20 mouse cellular contexts compared by ENCODE assay signal in genomic region chr17:61670651-61671050, GRCm38 (mm10).
DNase-seq lines count a peak whose midpoint lies in the region; ATAC-seq and TF ChIP-seq lines count a peak whose summit lies in the region.
"Had no signal": no experiment of that assay in that cellular context is flagged by ENCODE, and none has a peak within 500 bp of the region (broad histone marks: within the 10 kb centered on the region; RNA-seq: fewer than 3 reads in every experiment).

No protein-coding gene starts in this region.

- no peak for DNase-seq in G1E (ENCODE audit: low spot score)
- peak; percentile 15 for DNase-seq in MEL (ENCODE audit: low read depth, low spot score)
- DNase-seq in left cerebral cortex, adult 2 months (ENCODE audit: extremely low spot score in 1 of 2, low spot score in 2 of 2) = no peak
- no peak for DNase-seq in thymus, postnatal 14 days
- DNase-seq: adrenal gland, adult 2 months; adrenal gland, adult 8-10 months; adrenal gland, postnatal 10 days; adrenal gland, postnatal 14 days; adrenal gland, postnatal 25 days; adrenal gland, postnatal 36 days; B cell, adult 2 months; cerebellum, adult 11 months; cerebellum, adult 11-12 months; cerebellum, adult 18-20 months; cerebellum, adult 2 months; cerebellum, adult 8-10 months had no signal

- H3K27ac ChIP-seq in MEL (ENCODE audit: control insufficient read depth, low read depth, low read length) = no peak overlapping the region
- no peak overlapping the region for H3K27ac ChIP-seq in left cerebral cortex, adult 2 months

- H3K36me3 ChIP-seq in G1E (replicated peaks) (no peaks in the 10 kb centered on the region), MEL (ENCODE audit: control insufficient read depth in 1 of 2, insufficient read depth in 2 of 2, low read length in 2 of 2) (peaks cover 0 to 4% of the 10 kb centered on the region in 2 experiments; a peak in 2 of 4 replicates)

- TF ChIP-seq CTCF in G1E (IDR thresholded peaks at IDR 0.05; ENCODE audit: low read depth, low read length) (no peak), MEL (IDR thresholded peaks at IDR 0.05 in 2 of 3, conservative IDR thresholded peaks at IDR 0.05 in 1 of 3; ENCODE audit: control insufficient read depth in 1 of 3, insufficient read depth in 1 of 3, low read depth in 2 of 3, low read length in 3 of 3, poor library complexity in 1 of 3, severe bottlenecking in 1 of 3) (no peak)
- TF ChIP-seq CTCF in left cerebral cortex, adult 2 months (IDR thresholded peaks at IDR 0.05) = no peak

- H3K9ac ChIP-seq in MEL (ENCODE audit: control insufficient read depth, low read depth, low read length, poor library complexity, severe bottlenecking) = no peak overlapping the region

- TF ChIP-seq RAD21 in MEL (IDR thresholded peaks at IDR 0.05; ENCODE audit: low read depth, low read length) = no peak

- no peak overlapping the region for H3K4me3 ChIP-seq in G1E (ENCODE audit: low read depth, low read length)
- no peak overlapping the region for H3K4me3 ChIP-seq in MEL (ENCODE audit: control insufficient read depth in 1 of 2, insufficient read depth in 1 of 2, low read depth in 2 of 2, low read length in 2 of 2)
- no peak overlapping the region for H3K4me3 ChIP-seq in left cerebral cortex, adult 2 months

- H3K9me3 ChIP-seq in G1E (replicated peaks) (no peaks in the 10 kb centered on the region), MEL (replicated peaks; ENCODE audit: insufficient read depth, low read length) (no peaks in the 10 kb centered on the region)

- H3K4me1 ChIP-seq in G1E (ENCODE audit: insufficient read depth, low read depth, low read length) (no peaks in the 10 kb centered on the region), MEL (ENCODE audit: control insufficient read depth in 1 of 2, insufficient read depth in 2 of 2, low read length in 2 of 2) (peaks cover 0 to 3% of the 10 kb centered on the region in 2 experiments; a peak in 1 of 4 replicates)

- no peak for TF ChIP-seq POLR2A in MEL (IDR thresholded peaks at IDR 0.05; ENCODE audit: control insufficient read depth in 1 of 2, insufficient read depth in 1 of 2, low read depth in 1 of 2, low read length in 2 of 2, poor library complexity in 1 of 2)

- TF ChIP-seq EP300 in MEL (IDR thresholded peaks at IDR 0.05; ENCODE audit: low read depth in 1 of 2, low read length in 2 of 2) = peak; percentile 74 to 76; a peak in 3 of 4 replicates

- H3K27me3 ChIP-seq in G1E (ENCODE audit: insufficient read depth, low read length) (no peaks in the 10 kb centered on the region), MEL (ENCODE audit: control insufficient read depth in 1 of 2, insufficient read depth in 2 of 2, low read length in 2 of 2) (no peaks in the 10 kb centered on the region)
- H3K27me3 ChIP-seq: CH12.LX had no signal

- ATAC-seq in G1E (ENCODE audit: extremely low read depth, insufficient number of reproducible peaks, low FRiP score, poor library complexity, severe bottlenecking) = peak; percentile 41; the same call in 1 of the 2 replicates
- ATAC-seq: activated CD4-positive, CD25-positive, alpha-beta regulatory T cell, adult 4 months; CD4-positive, CD25-positive, alpha-beta regulatory T cell, adult 4 months; Patski had no signal

- intact Hi-C loops in left cerebral cortex, adult 2 months (cut with DNase I) = no loop called here

- no peaks in the 10 kb centered on the region for H3K79me2 ChIP-seq in MEL (ENCODE audit: control insufficient read depth, insufficient read depth, low read length, poor library complexity)

TF ChIP-seq in MEL, 35 proteins besides CTCF, POLR2A, EP300 and RAD21:
- TF ChIP-seq ETS1 (IDR thresholded peaks at IDR 0.05; ENCODE audit: low read depth, low read length) (peak; percentile 61), NRF1 (IDR thresholded peaks at IDR 0.05; ENCODE audit: insufficient read depth, low read depth, low read length, poor library complexity, severe bottlenecking) (no peak), SIN3A (IDR thresholded peaks at IDR 0.05; ENCODE audit: low read length) (no peak), RCOR1 (IDR thresholded peaks at IDR 0.05; ENCODE audit: low read depth, low read length) (peak; percentile 66), TCF12 (IDR thresholded peaks at IDR 0.05; ENCODE audit: low read depth, low read length) (peak; percentile 88), POLR2AphosphoS5 (IDR thresholded peaks at IDR 0.05; ENCODE audit: borderline replicate concordance, low read depth, low read length) (no peak), GATA1 (IDR thresholded peaks at IDR 0.05; ENCODE audit: low read depth, low read length) (peak; percentile 66), POLR2AphosphoS2 (IDR thresholded peaks at IDR 0.05; ENCODE audit: low read length) (no peak), MEF2A (IDR thresholded peaks at IDR 0.05; ENCODE audit: extremely low read depth, insufficient replicate concordance, low read depth, low read length, poor library complexity, severe bottlenecking) (peak; percentile 39; the same call in 1 of the 2 replicates)
TF ChIP-seq in MEL: peak in this region for 5.
